Mouse (Mus musculus): ENCODE measurements around the gene Taf4.

DNA sequence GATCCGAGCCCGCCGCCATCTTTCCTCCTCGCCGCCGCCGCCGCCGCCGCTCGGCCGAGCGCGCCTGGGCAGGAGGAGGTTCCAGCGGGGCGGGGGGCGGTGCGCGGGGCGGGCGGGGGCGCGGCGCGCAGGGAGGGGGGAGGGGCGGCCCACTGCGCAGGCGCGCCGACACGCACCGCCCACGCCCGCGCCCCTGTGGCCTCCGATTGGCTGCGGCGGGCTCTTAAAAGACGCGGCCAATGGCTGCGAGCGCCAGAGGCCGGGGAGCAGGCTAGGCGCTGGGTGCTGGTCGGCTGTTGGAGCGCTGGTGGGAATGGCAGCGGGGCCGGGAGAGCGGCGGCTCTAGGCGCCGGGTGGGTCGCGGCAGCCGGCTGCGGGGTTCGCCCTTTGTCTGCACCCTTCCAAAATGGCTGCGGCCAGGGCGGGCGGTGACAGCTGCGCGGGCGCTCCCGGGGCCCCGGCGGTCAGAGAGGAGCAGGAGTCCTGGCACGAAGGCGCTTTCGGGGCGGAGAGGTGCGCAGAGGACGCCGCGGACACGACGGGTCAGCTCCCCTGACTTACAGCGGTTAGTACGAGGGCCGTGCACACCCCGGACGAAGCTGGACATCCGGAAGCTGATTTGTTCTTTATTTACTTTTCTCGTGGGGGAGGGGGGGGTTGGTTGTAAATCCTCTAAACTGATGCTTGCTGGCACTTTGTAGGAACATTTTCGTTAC, at the start of gene Taf4:
- TF ChIP-seq POLR2A (IDR thresholded peaks at IDR 0.05; ENCODE audit: insufficient read depth, low read length) (peak; percentile 62), EP300 (IDR thresholded peaks at IDR 0.05; ENCODE audit: insufficient read depth, low read depth, low read length) (no peak), CTCF (IDR thresholded peaks at IDR 0.05; ENCODE audit: low read depth, low read length) (no peak)

Data from ES-Bruce4 (cell line).